Mouse (Mus musculus) olfactory bulb, adult 2 months (tissue): ENCODE measurements around the gene Uroc1.

Source experiments
- CTCF ChIP-seq: fragments of 200-500 bp; IDR thresholded peaks from 2 replicates; pipeline ENCODE4 v1.5.1; 2012; ENCODE audit warnings: low read depth, mild to moderate bottlenecking, low read length, moderate library complexity; ENCODE audit not compliant: insufficient read depth
- POLR2A ChIP-seq: fragments of 200-500 bp; IDR thresholded peaks from 2 replicates; pipeline ENCODE4 v1.6.1; 2012; ENCODE audit warnings: mild to moderate bottlenecking, low read depth, low read length, moderate library complexity; ENCODE audit not compliant: insufficient read depth

DNA sequence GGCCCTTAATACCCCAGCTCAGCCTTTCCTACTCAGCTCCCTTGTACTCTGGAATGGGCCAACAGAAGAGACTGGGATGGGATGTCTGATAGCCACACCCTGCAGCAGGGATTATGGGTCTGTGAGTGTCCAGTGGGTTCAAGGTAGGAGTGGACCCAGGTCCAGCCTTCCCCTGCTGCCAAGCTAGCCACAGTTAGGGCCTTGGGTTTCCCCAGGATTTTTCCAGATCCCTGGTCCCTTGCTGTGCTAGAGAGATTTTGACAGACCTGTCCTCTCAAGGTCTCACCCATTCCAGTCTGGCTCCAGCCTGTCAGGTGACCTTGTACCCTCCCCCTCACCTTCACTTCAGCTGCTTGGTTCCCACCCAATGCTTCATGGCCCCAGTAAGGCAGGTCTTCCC is 75.5 kb downstream of the Uroc1 start:
- TF ChIP-seq CTCF, result no peak
- TF ChIP-seq POLR2A, result no peak
